Mouse (Mus musculus) spleen, adult 2 months (tissue): ENCODE measurements around the gene Fermt3.

Experiments used
- CTCF ChIP-seq: fragments of 200-500 bp; IDR thresholded peaks from 2 replicates; pipeline ENCODE4 v1.5.1; 2011; ENCODE audit warnings: mild to moderate bottlenecking, inconsistent platforms; ENCODE audit not compliant: insufficient read depth, insufficient read length, insufficient replicate concordance; ENCODE audit errors: extremely low read depth
- POLR2A ChIP-seq: fragments of 200-500 bp; IDR thresholded peaks from 2 replicates; pipeline ENCODE4 v1.6.1; 2011; ENCODE audit warnings: low read depth, low read length, inconsistent platforms

DNA sequence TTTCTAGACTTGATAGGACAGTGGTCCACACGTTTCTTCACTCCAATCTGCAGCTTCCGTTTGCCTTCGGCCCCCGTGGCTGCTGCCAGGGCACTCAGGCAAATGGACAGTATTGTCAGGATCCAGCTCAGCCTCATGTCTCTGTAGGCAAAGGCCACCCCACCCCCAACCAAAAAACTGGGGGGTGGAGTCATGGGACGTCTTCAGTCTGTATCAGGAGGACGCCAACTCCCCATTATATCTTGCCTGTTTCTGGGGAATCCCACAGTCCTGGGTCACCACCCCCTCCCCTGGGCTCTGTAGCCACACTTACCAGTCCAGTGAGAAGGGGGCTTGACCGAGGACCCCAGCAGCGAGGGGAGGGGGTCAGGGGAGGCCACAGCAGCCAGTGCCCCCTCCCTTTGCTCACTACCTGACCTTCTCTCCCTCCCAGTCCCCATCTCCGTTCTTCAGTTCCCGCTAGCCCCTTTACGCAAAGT lies 40.2 kb downstream of the Fermt3 start:
- TF ChIP-seq CTCF (no peak), POLR2A (no peak)
